Mouse (Mus musculus) midbrain, embryonic 12.5 days (tissue): ENCODE data around the gene Sars2. TPM values are rescaled to one million over a fixed set of nuclear protein-coding genes. Genes with fewer than 3 reads are reported as not detected.

ENCODE experiments used
- ATAC-seq: fragments of 200-750 bp; cut with Nextera tagmentation; 2 replicates; pipeline ENCODE4 v1.8.0; 2017; ENCODE audit warnings: low read depth, moderate TSS enrichment, moderate library complexity; ENCODE audit not compliant: low FRiP score
- H3K27ac ChIP-seq: fragments of 300-500 bp; sonication (generic); replicated peaks from 2 replicates; pipeline ENCODE4 v1.5.1; 2016; ENCODE audit warnings: mild to moderate bottlenecking
- H3K27me3 ChIP-seq: fragments of 300-500 bp; sonication (generic); 2 replicates; pipeline ENCODE4 v1.6.1; 2016; ENCODE audit warnings: mild to moderate bottlenecking
- H3K36me3 ChIP-seq: fragments of 300-500 bp; sonication (generic); 2 replicates; pipeline ENCODE4 v1.6.1; 2016
- H3K4me1 ChIP-seq: fragments of 300-500 bp; sonication (generic); 2 replicates; pipeline ENCODE4 v1.6.1; 2016
- H3K4me2 ChIP-seq: fragments of 300-500 bp; sonication (generic); replicated peaks from 2 replicates; pipeline ENCODE4 v1.6.1; 2016; ENCODE audit warnings: mild to moderate bottlenecking, moderate library complexity
- H3K4me3 ChIP-seq: fragments of 300-500 bp; sonication (generic); 2 replicates; pipeline ENCODE4 v1.5.1; 2016; ENCODE audit warnings: mild to moderate bottlenecking
- H3K9ac ChIP-seq: fragments of 300-500 bp; sonication (generic); replicated peaks from 2 replicates; pipeline ENCODE4 v1.6.1; 2016; ENCODE audit warnings: mild to moderate bottlenecking, moderate library complexity
- H3K9me3 ChIP-seq: fragments of 300-500 bp; sonication (generic); 2 replicates; pipeline ENCODE4 v1.6.1; 2016; ENCODE audit warnings: mild to moderate bottlenecking
- WGBS: fragments of 180-500 bp; shearing (Covaris S2); methylation state at CpG from one replicate; pipeline ENCODE4 v1.1.7; 2016; 5-methylcytosine and 5-hydroxymethylcytosine counted together
- polyA plus RNA-seq: library from polyadenylated mRNA; unstranded; fragments of >200 nt; fragmentation: Nextera tagmentation; extraction: Ambion mirVana; gene quantifications from 2 replicates; pipeline ENCODE4 v1.2.1, GENCODE M21; 2016

Gene Sars2
- polyA plus RNA-seq, 1 experiment from 2014 or later: 30.9 TPM

DNA sequence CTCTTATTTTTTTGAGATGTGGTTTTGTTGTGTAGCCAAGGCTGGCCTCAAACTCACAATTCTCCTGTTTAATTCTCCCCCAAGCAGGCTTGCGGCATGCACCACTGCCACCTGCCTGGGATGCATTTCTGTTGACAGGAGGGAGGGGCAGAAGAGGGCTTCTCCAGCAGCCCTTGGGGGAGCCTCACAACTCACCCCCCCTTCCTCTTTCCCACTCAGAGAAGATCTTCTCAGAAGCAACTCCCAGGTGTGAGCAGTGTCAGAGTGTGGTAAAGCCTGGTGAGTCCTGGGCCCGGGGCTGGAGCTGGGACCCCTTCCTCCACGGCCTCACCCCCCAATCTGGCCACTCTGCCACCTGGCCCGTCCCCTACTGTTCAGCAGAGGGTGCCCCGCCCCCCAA lies 43.4 kb downstream of the Sars2 start:
- H3K36me3 ChIP-seq: peaks cover 38% of the 10 kb centered on the region
- 67% methylated on average over 4 of the region's 5 CpGs for WGBS
- ATAC-seq: no peak

DNA sequence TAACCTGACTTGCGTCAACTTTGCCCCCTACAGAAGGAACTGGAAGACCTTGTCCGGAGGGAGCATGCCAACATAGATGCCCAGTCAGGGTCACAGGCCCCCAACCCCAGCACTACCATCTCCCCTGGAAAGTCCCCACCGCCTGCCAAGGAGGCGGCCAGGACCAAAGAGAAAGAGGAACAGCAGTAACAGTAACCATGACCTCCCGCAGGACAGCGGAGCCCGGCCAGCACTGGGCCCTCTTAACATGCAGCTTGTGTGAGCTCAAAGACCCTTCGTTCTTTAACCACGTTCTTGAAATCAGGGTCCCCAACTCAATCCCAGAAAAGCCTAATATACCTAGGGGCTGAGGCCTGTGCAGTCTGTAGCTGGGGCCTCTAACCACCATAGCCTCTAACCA lies 46.1 kb downstream of the Sars2 start:
- H3K9ac ChIP-seq: no peak overlapping the region
- H3K27me3 ChIP-seq: no peaks in the 10 kb centered on the region
- no peak overlapping the region for H3K4me2 ChIP-seq
- H3K4me3 ChIP-seq: no peak overlapping the region
- peaks cover 34% of the 10 kb centered on the region for H3K36me3 ChIP-seq
- 90% methylated on average over 9 of the region's 9 CpGs for WGBS
- no peak for ATAC-seq
- no peak overlapping the region for H3K27ac ChIP-seq
- no peaks in the 10 kb centered on the region for H3K9me3 ChIP-seq
- H3K4me1 ChIP-seq: no peaks in the 10 kb centered on the region

More for the DNA sequence above, 43.4 kb downstream of the Sars2 start:
- Histone ChIP-seq H3K4me2 (no peak overlapping the region), H3K4me3 (no peak overlapping the region), H3K9me3 (no peaks in the 10 kb centered on the region), H3K9ac (no peak overlapping the region), H3K27me3 (no peaks in the 10 kb centered on the region), H3K27ac (no peak overlapping the region), H3K4me1 (peaks cover 5% of the 10 kb centered on the region)

DNA sequence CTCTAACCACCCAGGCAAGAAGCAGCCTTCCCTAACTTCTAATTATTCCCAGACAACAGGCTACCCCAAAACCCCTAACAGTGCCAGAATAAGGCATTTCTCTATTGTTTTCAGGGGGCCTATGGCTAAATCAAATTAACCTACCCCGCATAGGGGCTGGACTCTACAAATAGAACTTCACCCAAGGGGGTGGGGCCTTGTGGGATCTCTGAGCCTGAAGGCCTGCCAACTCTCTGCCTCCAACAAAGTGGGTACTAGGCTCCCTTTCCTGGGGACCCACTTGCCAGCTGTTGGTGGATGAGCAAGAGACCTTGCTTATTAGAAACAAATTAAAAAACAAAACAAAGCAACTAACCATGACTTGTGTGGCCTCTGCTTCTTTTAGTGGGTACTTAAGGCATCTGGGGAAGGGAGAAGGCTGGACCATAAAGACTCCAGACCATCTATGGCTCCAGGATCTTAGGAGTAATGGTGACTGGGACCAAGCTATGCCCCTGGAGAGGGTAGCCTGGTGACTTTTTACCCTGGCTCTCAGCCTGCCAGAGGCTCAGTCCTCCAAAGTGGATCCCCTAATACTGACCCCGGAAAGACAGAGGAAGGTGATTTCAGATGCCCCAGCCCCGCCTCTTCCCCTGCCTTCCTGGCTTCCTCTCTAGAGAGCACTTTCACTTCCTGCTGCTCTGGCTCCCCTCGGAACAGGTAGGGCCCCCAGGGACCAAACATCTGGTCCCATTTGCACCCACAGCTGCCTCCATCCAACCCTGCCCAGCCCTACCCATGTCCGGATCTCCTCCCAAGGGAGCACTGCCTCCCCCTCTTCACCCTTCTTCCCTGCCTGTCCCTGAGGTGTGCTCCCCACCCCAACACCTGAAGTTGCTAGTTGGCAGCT lies 46.8 kb downstream of the Sars2 start, which contains the start of gene Rinl:
TSS of gene Rinl (plus strand) at position 663 of the 889 bp plus-strand sequence.
- 79% methylated on average over 5 of the region's 5 CpGs for whole genome bisulfite sequencing
- no peaks in the 10 kb centered on the region for H3K4me1 ChIP-seq
- no peak for ATAC-seq
- H3K4me3 ChIP-seq: no peak within 1 kb of the TSS
- H3K9ac ChIP-seq: no peak within 1 kb of the TSS
- H3K27ac ChIP-seq: no peak within 1 kb of the TSS
- no peak within 1 kb of the TSS for H3K4me2 ChIP-seq
- peaks cover 29% of the 10 kb centered on the region for H3K36me3 ChIP-seq
- no peaks in the 10 kb centered on the region for H3K27me3 ChIP-seq
- no peaks in the 10 kb centered on the region for H3K9me3 ChIP-seq

DNA sequence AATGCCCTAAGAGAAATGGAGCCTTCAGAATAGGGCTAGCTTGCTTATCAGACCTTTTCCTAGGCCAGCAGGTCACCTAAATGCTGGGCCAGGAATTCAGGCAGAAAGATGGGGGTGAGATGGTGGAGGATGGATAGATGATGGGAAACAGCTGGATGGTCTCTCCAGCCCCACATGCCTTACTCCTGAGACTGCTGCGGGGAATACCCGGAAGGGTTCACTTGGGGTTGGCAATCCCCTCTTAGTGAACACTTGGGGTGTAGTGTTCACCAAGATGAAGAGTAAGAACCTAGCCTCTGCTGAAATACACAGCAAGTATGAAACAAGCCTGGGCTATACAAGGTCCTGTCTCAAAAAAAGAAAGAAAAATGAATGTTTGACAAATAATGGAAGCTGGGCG lies 47.4 kb downstream of the Sars2 start:
- H3K27ac ChIP-seq: no peak overlapping the region
- H3K4me2 ChIP-seq: no peak overlapping the region
- no peaks in the 10 kb centered on the region for H3K9me3 ChIP-seq
- H3K4me1 ChIP-seq: no peaks in the 10 kb centered on the region
- no peaks in the 10 kb centered on the region for H3K27me3 ChIP-seq
- H3K9ac ChIP-seq: no peak overlapping the region
- no peak overlapping the region for H3K4me3 ChIP-seq
- WGBS: 94% methylated on average over 3 of the region's 3 CpGs
- ATAC-seq: no peak
- H3K36me3 ChIP-seq: peaks cover 23% of the 10 kb centered on the region

DNA sequence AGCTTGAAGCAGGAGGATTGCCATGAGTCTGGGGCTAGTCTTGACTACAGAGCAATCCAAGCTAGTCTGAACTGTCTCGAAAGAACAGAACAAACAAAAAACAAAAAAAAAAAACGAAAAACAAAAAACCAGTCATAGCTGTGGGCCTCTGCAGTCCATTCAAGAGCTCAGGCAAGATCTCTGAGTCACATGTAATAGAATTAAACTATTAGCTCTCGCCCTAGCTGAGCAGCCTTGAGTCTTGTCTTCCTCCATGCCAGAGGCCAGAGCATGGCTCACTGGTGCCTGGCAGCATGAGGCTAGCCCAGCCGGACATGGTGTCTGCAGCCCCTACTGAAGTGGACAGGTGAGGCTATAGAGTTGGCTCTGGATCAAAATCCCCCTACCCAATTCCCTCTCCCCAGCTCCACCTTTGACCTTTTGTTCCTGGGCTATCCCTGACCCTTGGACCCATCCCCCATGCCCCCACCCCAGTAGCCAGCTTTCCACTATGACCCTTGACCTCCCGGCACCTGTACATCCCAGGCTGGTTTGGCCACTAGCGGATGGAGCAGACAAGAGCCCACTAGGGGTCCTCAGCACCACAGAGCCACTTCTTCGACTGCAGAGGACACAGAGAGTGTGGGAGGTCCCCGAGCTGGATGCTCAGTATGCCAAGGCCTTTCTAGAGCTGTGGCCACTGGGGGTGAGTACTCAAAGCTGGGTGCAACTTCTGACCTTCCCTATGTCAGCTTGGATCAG lies 48.4 kb downstream of the Sars2 start:
- H3K4me3 ChIP-seq: no peak overlapping the region
- no peak overlapping the region for H3K9ac ChIP-seq
- no peaks in the 10 kb centered on the region for H3K4me1 ChIP-seq
- H3K4me2 ChIP-seq: no peak overlapping the region
- no peak for ATAC-seq
- WGBS: 48% methylated on average over 8 of the region's 8 CpGs
- no peak overlapping the region for H3K27ac ChIP-seq
- peaks cover 23% of the 10 kb centered on the region for H3K36me3 ChIP-seq
- no peaks in the 10 kb centered on the region for H3K27me3 ChIP-seq
- no peaks in the 10 kb centered on the region for H3K9me3 ChIP-seq

DNA sequence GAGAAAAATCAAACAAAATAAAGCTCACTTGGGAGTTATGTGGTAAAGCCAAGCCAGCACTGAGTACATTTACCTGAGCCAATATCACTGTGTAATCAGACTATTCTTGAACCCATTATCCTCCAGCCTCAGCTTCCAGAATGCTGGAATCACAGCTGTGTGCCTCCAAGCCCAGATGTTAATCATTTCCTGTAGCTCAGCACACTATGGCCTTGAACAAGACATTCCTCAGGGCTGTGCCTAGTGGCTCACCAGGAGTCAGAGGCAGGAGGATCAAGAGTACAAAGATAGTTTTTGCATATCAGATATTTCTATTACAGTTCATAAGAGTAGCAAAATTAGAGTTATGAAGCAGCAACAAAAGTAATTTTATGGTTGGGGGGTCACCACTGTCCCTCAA lies 49.9 kb downstream of the Sars2 start:
- no peak overlapping the region for H3K4me2 ChIP-seq
- H3K4me1 ChIP-seq: peaks cover 4% of the 10 kb centered on the region; the same call in 1 of the 2 replicates
- H3K4me3 ChIP-seq: no peak overlapping the region
- H3K27me3 ChIP-seq: peaks cover 5% of the 10 kb centered on the region; the same call in 1 of the 2 replicates
- no peak overlapping the region for H3K9ac ChIP-seq
- H3K9me3 ChIP-seq: no peaks in the 10 kb centered on the region
- ATAC-seq: no peak
- H3K27ac ChIP-seq: no peak overlapping the region
- peaks cover 9% of the 10 kb centered on the region; the same call in 1 of the 2 replicates for H3K36me3 ChIP-seq

DNA sequence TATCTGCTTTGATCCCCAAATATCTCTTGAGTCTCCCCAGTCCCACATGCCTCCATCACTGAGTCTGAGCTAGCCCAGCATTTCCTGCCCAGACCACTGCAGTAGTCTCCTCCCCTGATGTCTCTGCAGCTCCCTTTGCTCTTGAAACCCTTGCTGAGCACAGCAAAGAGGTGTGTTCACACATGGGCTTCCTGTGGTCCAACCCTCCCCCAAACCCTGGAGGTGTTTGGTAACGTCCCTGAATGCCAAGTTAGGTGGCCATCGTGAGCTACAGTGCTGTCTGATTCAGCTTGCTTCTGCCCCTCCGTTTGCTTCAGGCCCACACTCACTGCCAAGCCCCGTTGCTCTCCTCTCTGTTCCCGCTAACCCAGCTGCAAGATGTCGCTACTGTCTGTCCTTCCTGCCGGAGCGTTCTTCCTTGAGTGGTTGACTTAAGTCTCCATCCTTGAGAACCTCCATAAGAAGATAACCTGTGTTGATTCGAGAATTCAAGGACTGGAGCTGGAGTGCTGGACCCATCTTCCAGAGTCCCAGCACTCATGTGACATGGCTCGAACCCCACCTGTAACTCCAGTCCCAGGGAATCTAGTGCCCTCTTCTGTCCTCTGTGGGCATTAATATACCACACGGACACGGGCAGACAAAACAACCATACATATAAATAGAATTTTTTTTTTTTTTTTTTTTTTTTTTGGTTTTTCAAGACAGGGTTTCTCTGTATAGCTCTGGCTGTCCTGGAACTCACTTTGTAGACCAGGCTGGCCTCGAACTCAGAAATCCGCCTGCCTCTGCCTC lies 50.8 kb downstream of the Sars2 start:
- Histone ChIP-seq H3K27me3 (peaks cover 7% of the 10 kb centered on the region; the same call in 1 of the 2 replicates), H3K4me3 (no peak overlapping the region), H3K9me3 (no peaks in the 10 kb centered on the region), H3K27ac (no peak overlapping the region), H3K4me2 (no peak overlapping the region), H3K4me1 (peaks cover 6% of the 10 kb centered on the region; the same call in 1 of the 2 replicates), H3K36me3 (peaks cover 8% of the 10 kb centered on the region; the same call in 1 of the 2 replicates), H3K9ac (no peak overlapping the region)
- 82% methylated on average over 14 of the region's 14 CpGs for WGBS
- ATAC-seq: no peak

DNA sequence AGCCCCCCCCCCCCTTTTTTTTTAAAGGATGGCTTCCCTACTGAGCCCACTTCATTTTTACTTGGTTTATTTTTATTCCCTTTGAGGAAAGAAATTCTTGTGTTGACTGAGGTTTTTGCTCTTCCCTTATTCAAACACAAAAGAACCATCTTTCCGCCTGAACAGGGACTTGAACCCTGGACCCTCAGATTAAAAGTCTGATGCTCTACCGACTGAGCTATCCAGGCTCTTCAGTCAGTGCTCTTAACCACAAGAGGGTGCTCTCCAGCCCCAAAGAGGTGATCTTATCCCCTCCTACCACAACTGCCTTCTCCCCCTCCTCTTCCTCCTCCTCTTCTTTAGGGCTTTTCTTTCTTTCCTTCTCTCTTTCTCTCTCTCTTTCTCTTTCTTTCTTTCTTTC lies 52.0 kb downstream of the Sars2 start:
- Histone ChIP-seq H3K4me1 (peaks cover 6% of the 10 kb centered on the region; the same call in 1 of the 2 replicates), H3K27ac (no peak overlapping the region), H3K27me3 (peaks cover 8% of the 10 kb centered on the region; the same call in 1 of the 2 replicates), H3K9me3 (no peaks in the 10 kb centered on the region), H3K9ac (no peak overlapping the region), H3K4me2 (no peak overlapping the region), H3K4me3 (no peak overlapping the region), H3K36me3 (no peaks in the 10 kb centered on the region)
- 39% methylated on average over 2 of the region's 2 CpGs for WGBS
- ATAC-seq: no peak

DNA sequence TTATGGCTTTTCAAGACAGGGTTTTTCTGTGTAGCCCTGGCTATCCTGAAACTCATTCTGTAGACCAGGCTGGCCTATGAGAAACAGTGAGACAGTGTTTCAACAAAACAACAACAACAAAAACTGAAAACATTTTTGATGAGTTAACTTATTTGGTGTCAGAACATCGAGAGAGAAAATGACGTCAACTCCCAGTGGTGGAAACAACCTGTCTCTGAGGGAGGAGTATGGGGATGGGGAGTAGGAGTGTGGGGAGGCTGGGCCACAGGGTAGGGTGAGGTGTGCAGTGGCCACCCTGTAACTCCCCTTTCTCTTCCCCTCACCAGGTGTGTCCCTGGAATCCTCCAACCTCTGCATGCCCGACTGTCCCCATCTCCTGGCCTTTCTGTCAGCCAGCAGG lies 52.7 kb downstream of the Sars2 start:
- Histone ChIP-seq H3K4me1 (peaks cover 6% of the 10 kb centered on the region; the same call in 1 of the 2 replicates), H3K9me3 (no peaks in the 10 kb centered on the region), H3K36me3 (no peaks in the 10 kb centered on the region), H3K4me3 (no peak overlapping the region), H3K9ac (no peak overlapping the region), H3K27me3 (peaks cover 8% of the 10 kb centered on the region; the same call in 1 of the 2 replicates), H3K4me2 (no peak overlapping the region), H3K27ac (no peak overlapping the region)
- WGBS: 93% methylated on average over 3 of the region's 3 CpGs
- no peak for ATAC-seq

DNA sequence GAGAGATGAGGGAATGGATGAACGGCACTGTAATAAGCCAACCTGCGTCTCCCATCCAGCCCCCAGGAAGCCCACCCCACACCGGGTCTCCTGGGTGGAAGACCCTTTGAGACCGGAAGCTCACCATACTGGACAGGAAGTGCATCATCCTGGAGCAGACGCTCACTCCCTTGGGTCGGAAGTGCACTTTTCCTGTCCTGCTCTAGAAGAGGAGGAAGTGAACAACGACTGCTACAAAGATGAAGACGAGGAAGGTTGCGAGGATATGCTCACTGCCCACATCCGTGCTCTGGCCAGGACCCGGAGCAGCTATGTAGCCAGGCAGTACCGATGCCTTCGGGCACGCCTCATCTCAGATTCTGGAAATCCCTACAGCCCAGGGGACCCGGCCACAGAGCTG lies 54.0 kb downstream of the Sars2 start:
- 84% methylated on average over 15 of the region's 15 CpGs for WGBS
- no peaks in the 10 kb centered on the region for H3K36me3 ChIP-seq
- no peak overlapping the region for H3K4me3 ChIP-seq
- H3K9me3 ChIP-seq: no peaks in the 10 kb centered on the region
- no peak for ATAC-seq
- peaks cover 6% of the 10 kb centered on the region; the same call in 1 of the 2 replicates for H3K4me1 ChIP-seq
- peaks cover 8% of the 10 kb centered on the region; the same call in 1 of the 2 replicates for H3K27me3 ChIP-seq
- H3K9ac ChIP-seq: no peak overlapping the region
- no peak overlapping the region for H3K4me2 ChIP-seq
- H3K27ac ChIP-seq: no peak overlapping the region

DNA sequence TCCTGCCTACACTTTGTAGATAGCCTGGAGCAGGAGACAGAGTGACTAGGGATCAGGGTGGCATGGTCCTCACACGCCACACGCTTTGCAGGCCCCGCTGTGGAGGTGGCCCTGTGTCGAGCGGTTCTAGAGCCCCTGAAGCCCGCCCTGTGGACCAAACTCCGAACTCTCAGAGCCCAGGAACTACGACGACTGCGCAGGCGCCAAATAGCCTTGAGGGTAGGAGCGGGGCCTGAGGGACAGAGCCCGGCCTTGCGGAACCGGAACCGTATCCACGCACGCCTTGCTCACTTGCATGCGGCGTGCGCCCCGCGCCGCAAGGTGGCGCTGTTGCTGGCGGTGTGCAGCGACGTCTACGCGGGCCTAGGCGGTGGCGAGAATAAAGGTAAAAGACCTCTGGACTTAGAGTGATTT lies 54.8 kb downstream of the Sars2 start:
- WGBS: 16% methylated on average over 32 of the region's 32 CpGs
- 0 out of 2 replicates have a peak overlapping the region, but pooled peaks have one; percentile 17 for H3K27ac ChIP-seq
- ATAC-seq: 0 out of 2 replicates have a peak, but pooled peaks have one; percentile 44

More for the DNA sequence above, 54.8 kb downstream of the Sars2 start:
- Histone ChIP-seq H3K36me3 (no peaks in the 10 kb centered on the region), H3K9ac (peak overlapping the region; percentile 39; the same call in 1 of the 2 replicates), H3K4me3 (peak overlapping the region; percentile 19), H3K27me3 (peaks cover 8% of the 10 kb centered on the region; the same call in 1 of the 2 replicates), H3K4me1 (peaks cover 7% of the 10 kb centered on the region; the same call in 1 of the 2 replicates), H3K9me3 (no peaks in the 10 kb centered on the region), H3K4me2 (peak overlapping the region; percentile 46)
